Mouse (Mus musculus): ENCODE measurements around the gene Sp140. TPM values are rescaled to one million over a fixed set of nuclear protein-coding genes. Genes with fewer than 3 reads are reported as not detected.

Gene Sp140
- polyA plus RNA-seq (2017; shearing (Covaris generic)), result 57.5 TPM

DNA sequence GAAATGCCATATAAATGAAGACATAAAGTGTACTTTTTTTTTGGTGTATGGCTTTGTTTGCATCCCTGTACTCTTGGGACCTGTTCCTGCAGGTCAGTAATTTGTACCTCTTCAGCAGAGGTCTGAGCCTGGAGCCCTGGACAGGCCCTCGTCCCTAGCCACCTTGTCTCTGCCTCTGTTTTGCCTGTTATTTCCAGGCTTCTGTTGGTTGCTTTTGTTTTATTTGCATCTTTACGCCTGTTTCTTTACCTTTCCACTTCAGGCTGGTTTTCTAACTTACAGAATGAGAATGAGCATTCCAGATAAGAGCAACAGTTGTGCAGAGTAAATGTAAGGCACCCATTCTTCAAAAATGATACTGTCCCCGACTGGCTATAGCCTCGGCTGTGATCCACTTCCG, at the start of gene Sp140:
TSS of gene Sp140 (plus strand) at position 301 of the 400 bp plus-strand sequence.

DNA sequence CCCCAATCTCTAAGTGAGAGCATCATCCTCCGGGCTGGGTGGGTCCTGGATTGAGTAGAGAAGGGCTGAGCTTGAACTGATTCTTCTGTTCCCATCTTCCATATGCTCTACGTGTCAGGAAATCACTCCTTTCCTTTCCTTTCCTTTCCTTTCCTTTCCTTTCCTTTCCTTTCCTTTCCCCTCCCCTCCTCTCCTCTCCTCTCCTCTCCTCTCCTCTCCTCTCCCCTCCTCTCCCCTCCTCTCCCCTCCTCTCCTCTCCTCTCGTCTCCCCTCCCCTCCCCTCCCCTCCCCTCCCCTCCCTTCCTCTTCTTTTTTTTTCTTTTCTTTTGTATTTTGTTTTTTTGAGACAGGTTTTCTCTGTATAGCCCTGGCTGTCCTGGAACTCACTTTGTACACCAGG, 24.8 kb upstream of the Sp140 start, which contains the start of gene G530012D18Rik:
TSS of gene G530012D18Rik (plus strand) at position 301 of the 400 bp plus-strand sequence.

DNA sequence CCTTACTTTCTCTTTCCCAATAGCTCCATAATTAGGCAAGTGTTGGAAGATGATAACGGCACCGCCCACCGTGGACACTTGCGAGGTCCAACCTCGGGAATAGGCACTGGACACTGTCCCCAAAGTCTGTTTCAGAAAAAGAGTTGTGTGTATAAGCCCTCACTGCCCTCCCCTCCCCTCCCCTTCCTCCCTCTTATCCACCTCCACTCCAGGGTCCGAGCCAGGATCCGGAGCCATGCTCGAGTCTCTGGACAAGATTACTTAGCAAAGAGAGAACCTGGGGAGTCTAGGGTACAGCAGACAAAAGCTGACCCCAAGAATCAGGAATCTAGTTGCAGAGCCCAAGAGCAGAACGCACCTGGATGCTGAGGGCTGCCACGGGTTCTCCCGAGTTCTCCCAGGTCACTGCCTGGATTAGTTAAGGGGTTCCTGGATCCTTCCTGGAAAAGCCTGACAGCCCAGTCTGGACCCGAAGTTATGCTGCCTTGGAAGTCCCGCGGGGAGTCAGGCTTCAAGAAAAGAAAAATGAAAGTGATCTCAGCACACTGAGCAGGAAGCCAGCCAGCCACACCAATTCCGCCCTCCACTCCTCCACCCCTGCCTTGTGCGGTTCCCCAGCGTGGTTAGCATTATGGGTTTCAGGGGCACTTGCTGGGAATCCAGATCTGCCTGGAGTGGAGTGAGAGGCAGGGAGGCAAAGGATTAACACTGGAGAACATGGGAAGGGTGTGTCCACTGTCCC, 1.7 kb upstream of the Sp140 start, which contains the start of gene Sp110:
TSS of gene Sp110 (minus strand) at position 547 of the 742 bp plus-strand sequence.

DNA sequence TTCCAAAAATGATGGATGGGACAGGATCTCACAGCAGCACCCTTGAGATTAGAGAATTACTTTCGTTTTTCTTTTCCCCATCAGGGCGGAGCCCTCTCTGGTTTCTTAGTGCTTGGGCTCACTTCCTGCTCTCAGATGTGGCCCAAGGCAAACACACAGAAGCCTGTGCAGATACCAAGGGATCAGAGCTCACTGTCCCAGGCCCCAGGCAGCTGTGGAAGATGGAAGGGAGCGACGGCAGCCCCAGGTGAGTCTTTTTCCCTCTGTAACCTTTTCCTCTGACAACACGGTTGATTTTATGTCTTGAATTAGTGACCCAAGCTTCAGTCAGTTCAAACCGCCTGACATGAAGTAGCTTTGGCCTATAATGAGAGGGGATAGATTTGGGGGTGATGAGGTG, 49.7 kb downstream of the Sp140 start, which contains the start of gene Sp100:
TSS of gene Sp100 (plus strand) at position 108 of the 400 bp plus-strand sequence.

Other genes starting within 250 kb of the Sp140 start
- not detected for gene G530012D18Rik, start 24.7 kb upstream of the Sp140 start, polyA plus RNA-seq (2017; shearing (Covaris generic))
- gene Sp110, start 1.6 kb upstream of the Sp140 start, polyA plus RNA-seq (2017; shearing (Covaris generic)), result 267 TPM
- gene Sp100, start 49.6 kb downstream of the Sp140 start, polyA plus RNA-seq (2017; shearing (Covaris generic)), result 916 TPM
- 36.7 TPM for gene A630001G21Rik, start 178.3 kb downstream of the Sp140 start, polyA plus RNA-seq (2017; shearing (Covaris generic))
- gene Cab39, start 193.1 kb downstream of the Sp140 start, polyA plus RNA-seq (2017; shearing (Covaris generic)), result 25.3 TPM